Mouse (Mus musculus) forebrain, embryonic 13.5 days (tissue): ENCODE results near the gene Tut4. TPM values are rescaled to one million over a fixed set of nuclear protein-coding genes. Genes with fewer than 3 reads are reported as not detected.

Experiments
- ATAC-seq: fragments of 200-750 bp; cut with Nextera tagmentation; 2 replicates; pipeline ENCODE4 v1.8.0; 2017
- H3K27ac ChIP-seq: fragments of 300-500 bp; sonication (generic); 2 replicates; pipeline ENCODE4 v1.5.1; 2015; ENCODE audit warnings: inconsistent platforms, mild to moderate bottlenecking, moderate library complexity
- H3K27me3 ChIP-seq: fragments of 300-500 bp; sonication (generic); 2 replicates; pipeline ENCODE4 v1.6.1; 2015; ENCODE audit warnings: mild to moderate bottlenecking, inconsistent platforms
- H3K36me3 ChIP-seq: fragments of 300-500 bp; sonication (generic); 2 replicates; pipeline ENCODE4 v1.6.1; 2015; ENCODE audit warnings: mild to moderate bottlenecking, inconsistent platforms; ENCODE audit not compliant: poor library complexity, severe bottlenecking
- H3K4me1 ChIP-seq: fragments of 300-500 bp; sonication (generic); 2 replicates; pipeline ENCODE4 v1.6.1; 2015; ENCODE audit warnings: inconsistent platforms
- H3K4me2 ChIP-seq: fragments of 300-500 bp; sonication (generic); 2 replicates; pipeline ENCODE4 v1.6.1; 2015; ENCODE audit warnings: inconsistent platforms, mild to moderate bottlenecking, moderate library complexity
- H3K4me3 ChIP-seq: fragments of 300-500 bp; sonication (generic); 2 replicates; pipeline ENCODE4 v1.5.1; 2015; ENCODE audit warnings: mild to moderate bottlenecking, inconsistent platforms
- H3K9ac ChIP-seq: fragments of 300-500 bp; sonication (generic); 2 replicates; pipeline ENCODE4 v1.6.1; 2015; ENCODE audit warnings: mild to moderate bottlenecking, inconsistent platforms
- H3K9me3 ChIP-seq: fragments of 300-500 bp; sonication (generic); replicated peaks from 2 replicates; pipeline ENCODE4 v1.6.1; 2016; ENCODE audit warnings: inconsistent platforms
- WGBS: fragments of 180-500 bp; shearing (Covaris S2); methylation state at CpG from one replicate; pipeline ENCODE4 v1.1.7; 2015; 5-methylcytosine and 5-hydroxymethylcytosine counted together
- polyA plus RNA-seq: library from polyadenylated mRNA; unstranded; fragments of >200 nt; fragmentation: Nextera tagmentation; extraction: Ambion mirVana; gene quantifications from 2 replicates; pipeline ENCODE4 v1.2.1, GENCODE M21; 2015

Tut4 gene
- polyA plus RNA-seq, 1 experiment from 2014 or later, result 89.3 TPM

DNA sequence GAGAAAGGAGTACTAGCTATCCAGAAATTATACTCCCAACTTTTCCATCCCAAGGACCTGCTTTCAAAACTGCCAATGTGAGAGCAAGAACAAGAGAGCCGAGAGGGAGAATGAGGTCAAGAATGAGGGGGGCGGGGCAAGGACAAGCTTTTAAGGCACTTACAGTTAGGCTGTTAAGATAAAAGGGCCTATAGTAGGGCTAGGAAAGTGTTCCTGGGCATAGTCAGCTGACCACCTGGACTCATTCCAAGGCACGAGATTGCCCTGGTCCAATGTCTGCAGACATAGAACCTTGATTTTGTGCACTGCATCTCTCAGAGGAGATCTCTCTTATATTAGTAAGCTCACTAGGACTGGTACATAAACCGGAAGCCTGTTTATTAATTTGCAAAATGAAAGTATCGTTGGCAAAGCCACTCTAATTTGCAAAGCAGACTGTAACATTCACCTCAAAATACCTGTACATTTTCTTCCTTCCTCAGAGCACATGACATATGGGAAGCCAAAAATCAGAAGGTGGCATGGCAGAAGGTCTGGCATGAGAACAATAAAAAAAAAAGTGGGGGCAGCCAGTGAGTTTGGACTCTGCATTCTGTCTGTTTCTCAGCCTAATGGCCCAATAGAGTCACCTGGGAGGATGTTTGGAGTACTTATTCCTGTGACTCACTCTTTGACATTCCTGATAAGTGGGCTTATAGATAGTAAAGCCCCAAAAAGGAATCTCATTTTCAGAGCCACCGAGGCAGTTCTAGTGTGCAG, 21.0 kb upstream of the Tut4 start:
- Histone ChIP-seq H3K9ac (no peak overlapping the region), H3K4me2 (no peak overlapping the region), H3K9me3 (no peaks in the 10 kb centered on the region), H3K4me1 (peaks cover 9% of the 10 kb centered on the region), H3K36me3 (no peaks in the 10 kb centered on the region), H3K27ac (no peak overlapping the region), H3K27me3 (no peaks in the 10 kb centered on the region), H3K4me3 (no peak overlapping the region)
- WGBS, result 73% methylated on average over 6 of the region's 6 CpGs
- ATAC-seq, result no peak

DNA sequence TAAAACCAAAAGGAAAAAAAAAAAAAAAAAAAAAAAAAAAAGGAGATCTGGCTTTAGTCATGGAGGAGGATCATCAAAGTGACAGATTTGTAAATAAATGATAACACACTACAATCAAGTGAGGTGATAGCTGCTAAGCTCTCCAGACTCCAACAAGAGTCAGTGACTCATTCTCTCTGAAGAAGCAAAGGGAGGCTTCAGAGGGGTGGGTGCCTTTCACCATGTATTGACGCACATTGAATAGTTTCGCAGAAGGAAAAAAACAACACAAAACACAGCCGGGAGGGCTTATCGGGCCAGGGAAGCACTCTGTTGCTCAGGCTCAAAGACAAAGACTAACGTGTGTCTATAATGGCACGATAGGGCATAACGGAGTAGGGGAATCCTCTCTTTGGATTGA, 11.1 kb upstream of the Tut4 start:
- no peak for ATAC-seq
- WGBS, result 61% methylated on average over 7 of the region's 7 CpGs
- Histone ChIP-seq H3K9ac (no peak overlapping the region), H3K27me3 (no peaks in the 10 kb centered on the region), H3K4me3 (no peak overlapping the region), H3K27ac (no peak overlapping the region), H3K4me2 (no peak overlapping the region), H3K36me3 (no peaks in the 10 kb centered on the region), H3K9me3 (no peaks in the 10 kb centered on the region), H3K4me1 (no peaks in the 10 kb centered on the region)

DNA sequence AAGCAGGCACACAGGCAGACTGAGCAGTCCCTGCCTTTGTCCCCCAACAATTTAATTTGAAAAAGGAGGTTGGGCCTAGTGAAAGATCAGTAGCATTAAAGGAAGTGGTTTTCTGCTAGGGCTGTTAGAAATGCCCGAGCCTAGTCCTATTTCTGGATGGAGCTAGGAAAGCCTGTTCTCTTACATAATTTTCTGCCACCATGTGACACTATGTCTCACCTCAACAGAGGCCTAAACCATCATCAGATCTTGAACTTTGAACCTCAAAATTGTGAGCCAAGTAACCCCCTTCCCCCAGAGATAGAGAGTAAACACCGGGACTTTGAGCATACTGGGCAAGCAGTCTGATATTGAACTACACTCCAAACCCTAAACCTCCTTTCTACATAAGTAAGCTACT, 3.2 kb upstream of the Tut4 start:
- Histone ChIP-seq H3K9me3 (no peaks in the 10 kb centered on the region), H3K4me2 (no peak overlapping the region), H3K4me3 (no peak overlapping the region), H3K4me1 (peaks cover 10% of the 10 kb centered on the region), H3K27ac (no peak overlapping the region), H3K9ac (no peak overlapping the region), H3K27me3 (no peaks in the 10 kb centered on the region), H3K36me3 (no peaks in the 10 kb centered on the region)
- WGBS, result 78% methylated on average over 2 of the region's 2 CpGs
- ATAC-seq, result no peak

DNA sequence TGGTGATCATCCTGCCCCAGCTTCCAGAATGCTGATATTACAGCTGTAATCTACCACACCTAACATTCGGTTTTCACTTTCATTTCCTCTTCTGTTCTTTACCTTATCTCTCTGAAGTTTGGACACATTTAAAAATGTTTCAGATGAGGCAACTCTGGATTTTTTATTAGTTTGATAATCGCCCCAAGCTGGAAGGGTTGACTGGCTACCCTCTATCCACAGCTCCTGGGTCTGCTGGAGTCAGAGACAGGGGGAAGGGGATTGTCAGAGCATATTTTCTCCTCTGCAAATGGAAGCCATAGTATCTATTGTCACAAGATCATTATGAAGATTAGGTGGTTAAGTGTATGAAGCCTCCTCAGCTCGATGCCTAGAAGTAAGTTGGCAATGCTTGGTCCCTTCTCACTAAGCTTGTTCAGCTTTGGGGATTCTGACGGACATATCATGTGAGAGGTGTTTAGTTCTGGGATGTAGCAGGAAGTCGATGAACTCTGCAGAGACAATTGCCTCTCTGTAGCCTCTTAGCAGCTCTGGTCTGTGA, 955 bp upstream of the Tut4 start:
- Histone ChIP-seq H3K27me3 (no peaks in the 10 kb centered on the region), H3K27ac (peak overlapping the region; percentile 98), H3K4me2 (peak overlapping the region; percentile 69), H3K36me3 (peaks cover 10% of the 10 kb centered on the region; the same call in 1 of the 2 replicates), H3K9ac (peak overlapping the region; percentile 99), H3K9me3 (no peaks in the 10 kb centered on the region; the same call in 1 of the 2 replicates), H3K4me1 (peaks cover 13% of the 10 kb centered on the region), H3K4me3 (peak overlapping the region; percentile 100)
- ATAC-seq, result no peak
- 35% methylated on average over 5 of the region's 5 CpGs for WGBS

DNA sequence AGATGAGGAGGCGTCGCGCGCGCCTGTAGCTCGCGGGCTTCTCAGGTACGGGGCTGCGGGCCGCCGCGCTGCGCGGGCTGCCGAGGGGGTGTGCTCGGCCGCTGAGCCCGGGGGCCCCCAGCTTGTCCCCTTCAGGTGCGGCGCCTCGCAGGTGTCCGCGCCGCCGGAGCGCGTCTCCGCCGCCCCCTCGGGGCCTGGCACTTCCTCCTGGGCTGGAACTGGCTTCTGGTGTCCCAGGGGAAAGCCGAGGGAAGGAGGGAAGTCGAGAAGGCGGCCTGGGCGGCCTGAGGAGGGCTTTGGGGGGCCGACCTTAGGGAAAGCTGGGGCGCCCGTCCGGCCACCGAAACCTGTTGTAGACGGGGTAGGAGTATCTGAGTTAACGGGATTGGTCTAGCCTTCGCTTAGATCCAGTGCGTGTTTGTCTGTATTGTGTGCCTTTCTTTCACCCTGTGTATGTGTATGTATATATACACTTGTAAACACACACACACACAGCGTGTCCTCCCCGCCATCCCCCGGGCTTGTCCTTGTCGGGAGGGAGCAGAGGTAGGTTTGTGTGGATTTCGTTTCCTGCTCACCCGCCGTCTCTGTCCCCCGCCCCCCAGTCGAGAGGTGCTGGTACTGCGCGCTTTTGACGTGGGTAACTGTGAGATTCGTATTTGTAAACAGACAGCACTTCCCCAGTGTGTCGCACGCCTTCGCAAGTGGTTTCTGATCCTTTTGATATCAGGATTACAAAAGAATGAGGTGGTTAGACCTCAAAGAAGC, 1.1 kb downstream of the Tut4 start:
- Histone ChIP-seq H3K4me3 (peak overlapping the region; percentile 100), H3K27me3 (no peaks in the 10 kb centered on the region), H3K4me2 (peak overlapping the region; percentile 69), H3K9me3 (no peaks in the 10 kb centered on the region; the same call in 1 of the 2 replicates), H3K27ac (peak overlapping the region; percentile 98), H3K36me3 (peaks cover 10% of the 10 kb centered on the region; the same call in 1 of the 2 replicates), H3K9ac (peak overlapping the region; percentile 99), H3K4me1 (peaks cover 13% of the 10 kb centered on the region)
- WGBS, result 0% methylated on average over 31 of the region's 59 CpGs
- peak; percentile 74 for ATAC-seq

DNA sequence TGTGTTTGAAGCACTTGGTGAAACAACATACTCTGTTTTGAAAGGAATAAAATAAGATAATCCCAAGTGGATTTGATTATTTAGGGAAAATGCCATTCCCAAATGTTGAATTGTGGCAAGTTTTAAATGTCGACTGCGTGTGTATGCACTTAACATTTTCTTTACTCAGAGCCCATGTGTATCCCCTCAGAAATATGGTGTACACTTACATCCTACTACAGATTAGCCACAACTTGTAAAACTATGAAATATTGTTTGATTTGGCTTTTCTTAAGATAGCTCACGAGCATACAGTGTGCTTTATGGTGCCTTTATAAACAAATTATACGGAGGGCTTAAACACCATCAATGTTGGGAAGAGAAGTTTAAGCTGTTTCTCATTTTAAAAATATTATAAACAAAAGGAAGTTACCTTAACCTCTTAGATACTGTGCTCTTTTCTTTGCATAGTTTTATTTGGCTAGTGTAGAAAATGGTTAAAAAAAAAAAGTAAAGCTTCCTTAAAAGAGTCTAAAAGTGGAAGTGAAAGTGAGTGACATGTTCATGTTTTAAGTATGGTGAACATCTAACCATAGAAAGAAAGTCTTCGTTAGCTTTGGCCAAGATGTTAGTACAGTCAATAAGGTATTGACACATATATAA, 2.2 kb downstream of the Tut4 start:
- Histone ChIP-seq H3K4me2 (peak overlapping the region; percentile 69), H3K27ac (no peak overlapping the region), H3K4me3 (peak overlapping the region; percentile 100), H3K9me3 (no peaks in the 10 kb centered on the region; the same call in 1 of the 2 replicates), H3K27me3 (no peaks in the 10 kb centered on the region), H3K36me3 (peaks cover 10% of the 10 kb centered on the region; the same call in 1 of the 2 replicates), H3K4me1 (peaks cover 13% of the 10 kb centered on the region), H3K9ac (peak overlapping the region; percentile 99)
- no peak for ATAC-seq
- 75% methylated on average over 5 of the region's 5 CpGs for WGBS

DNA sequence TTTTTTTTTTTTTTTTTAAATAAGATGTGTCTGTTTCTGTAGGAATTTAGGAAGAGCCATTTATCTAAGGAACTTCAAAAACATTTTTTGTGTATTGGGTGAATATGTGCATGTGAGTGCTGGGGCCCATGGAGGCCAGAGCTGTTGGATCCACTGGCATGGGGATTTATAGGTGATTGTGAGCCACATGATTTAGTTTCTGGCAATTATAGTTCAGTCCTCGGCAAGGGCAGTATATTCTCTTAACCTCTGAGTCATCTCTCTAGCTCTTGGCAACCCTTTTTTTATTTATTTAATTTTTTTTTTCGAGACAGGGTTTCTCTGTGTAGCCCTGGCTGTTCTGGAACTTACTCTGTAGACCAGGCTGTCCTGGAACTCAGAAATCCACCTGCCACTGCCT, 14.4 kb downstream of the Tut4 start:
- Histone ChIP-seq H3K27me3 (no peaks in the 10 kb centered on the region), H3K4me3 (no peak overlapping the region), H3K9me3 (no peaks in the 10 kb centered on the region), H3K9ac (no peak overlapping the region), H3K36me3 (0 out of 2 replicates have a peak, but pooled peaks cover 4% of the 10 kb centered on the region), H3K27ac (no peak overlapping the region), H3K4me1 (no peaks in the 10 kb centered on the region), H3K4me2 (no peak overlapping the region)
- 96% methylated on average over 2 of the region's 2 CpGs for WGBS
- ATAC-seq, result no peak

DNA sequence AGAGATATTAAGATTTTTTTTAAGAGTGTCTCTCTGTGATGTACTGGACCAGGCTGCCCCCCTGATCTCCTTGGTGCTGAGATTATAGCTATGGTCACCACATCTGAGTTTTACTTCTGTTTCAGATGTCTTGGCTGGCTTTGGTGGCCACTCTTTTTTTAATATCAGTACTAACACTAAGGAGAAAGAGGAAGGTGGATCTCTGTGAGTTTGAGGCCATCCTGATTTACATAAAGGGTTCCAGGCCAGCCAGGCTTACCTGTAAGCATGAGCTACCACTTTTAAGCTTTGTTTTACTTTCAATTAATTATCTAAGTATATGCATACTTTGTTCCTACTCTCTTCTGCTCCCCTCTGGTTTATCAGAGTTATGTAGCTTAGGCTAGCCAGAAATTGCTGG, 23.6 kb downstream of the Tut4 start:
- Histone ChIP-seq H3K27me3 (no peaks in the 10 kb centered on the region), H3K4me1 (no peaks in the 10 kb centered on the region), H3K4me3 (no peak overlapping the region), H3K9ac (no peak overlapping the region), H3K9me3 (no peaks in the 10 kb centered on the region), H3K27ac (no peak overlapping the region), H3K4me2 (no peak overlapping the region), H3K36me3 (peaks cover 45% of the 10 kb centered on the region)
- no peak for ATAC-seq

DNA sequence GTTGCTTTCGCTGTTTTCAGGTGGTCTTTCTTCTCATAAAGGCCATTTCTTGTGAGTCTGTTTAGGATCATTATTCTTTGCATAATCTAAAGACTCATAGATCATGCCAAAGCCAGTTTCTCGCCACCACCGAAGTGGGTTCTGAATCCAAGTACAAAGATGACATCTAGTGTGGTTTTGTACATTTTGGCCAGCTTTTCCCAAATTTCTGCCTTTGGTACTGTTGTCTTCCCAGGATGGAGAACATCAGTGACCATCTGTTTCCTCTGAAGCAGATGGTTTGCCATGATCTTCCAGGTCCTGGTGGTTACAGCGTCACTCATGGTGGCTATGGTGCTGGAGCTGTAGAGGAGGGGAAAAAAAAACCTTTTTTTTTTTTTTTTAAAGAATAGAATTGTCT, 25.0 kb downstream of the Tut4 start:
- no peak for ATAC-seq
- no peaks in the 10 kb centered on the region for H3K27me3 ChIP-seq
- peaks cover 43% of the 10 kb centered on the region for H3K36me3 ChIP-seq

DNA sequence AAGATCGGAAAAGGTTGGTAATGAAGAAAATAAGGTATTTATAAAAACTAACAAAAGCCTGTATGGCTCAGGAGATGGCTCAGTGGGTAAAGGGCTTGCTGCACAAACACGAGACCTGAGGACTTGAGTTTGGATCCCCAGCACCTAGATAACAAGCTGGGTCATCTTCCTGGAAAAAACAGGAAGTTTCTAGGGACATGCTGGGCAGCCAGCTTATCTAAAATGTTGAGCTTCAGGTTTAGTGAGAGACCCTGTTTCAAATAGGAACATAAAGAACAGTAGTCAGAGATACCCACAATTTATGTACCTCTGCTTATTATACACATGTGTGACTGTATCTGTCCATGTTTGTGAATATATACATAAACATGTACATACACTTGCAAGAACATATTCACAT, 43.8 kb downstream of the Tut4 start:
- Histone ChIP-seq H3K4me2 (no peak overlapping the region), H3K27me3 (no peaks in the 10 kb centered on the region), H3K9ac (no peak overlapping the region), H3K4me1 (no peaks in the 10 kb centered on the region), H3K27ac (no peak overlapping the region), H3K36me3 (peaks cover 50% of the 10 kb centered on the region), H3K4me3 (no peak overlapping the region), H3K9me3 (no peaks in the 10 kb centered on the region)
- WGBS, result 96% methylated on average over 2 of the region's 2 CpGs
- no peak for ATAC-seq

More for the DNA sequence above, 25.0 kb downstream of the Tut4 start:
- H3K9me3 ChIP-seq, result no peaks in the 10 kb centered on the region
- no peaks in the 10 kb centered on the region for H3K4me1 ChIP-seq
- H3K4me3 ChIP-seq, result no peak overlapping the region
- H3K4me2 ChIP-seq, result no peak overlapping the region
- H3K9ac ChIP-seq, result no peak overlapping the region
- H3K27ac ChIP-seq, result no peak overlapping the region
- WGBS, result 87% methylated on average over 4 of the region's 4 CpGs

DNA sequence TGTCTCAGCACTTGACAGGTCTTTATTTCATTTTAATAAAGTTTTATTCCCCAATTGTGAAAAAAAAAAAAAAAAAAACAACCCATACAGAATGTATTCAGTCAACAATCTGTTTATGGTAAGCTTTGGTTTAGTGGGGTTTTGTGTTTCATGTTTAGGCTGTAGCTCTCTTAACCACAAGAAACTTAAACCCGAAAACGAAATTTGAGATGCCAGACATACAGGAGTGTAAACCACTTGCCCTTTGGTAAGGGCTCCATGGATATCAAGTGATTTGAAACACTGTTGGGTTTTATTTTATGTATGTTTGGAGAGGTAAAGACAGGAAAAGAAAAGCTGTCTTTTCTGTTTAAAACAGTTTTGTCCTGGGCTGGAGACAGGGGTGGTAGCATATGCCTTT, 80.5 kb downstream of the Tut4 start:
- no peaks in the 10 kb centered on the region for H3K27me3 ChIP-seq
- H3K27ac ChIP-seq, result no peak overlapping the region
- peaks cover 10% of the 10 kb centered on the region for H3K36me3 ChIP-seq
- H3K9me3 ChIP-seq, result no peaks in the 10 kb centered on the region
- no peak overlapping the region for H3K4me3 ChIP-seq
- H3K4me2 ChIP-seq, result no peak overlapping the region
- H3K4me1 ChIP-seq, result no peaks in the 10 kb centered on the region
- H3K9ac ChIP-seq, result no peak overlapping the region
- ATAC-seq, result no peak
- WGBS, result 96% methylated on average over 2 of the region's 2 CpGs

DNA sequence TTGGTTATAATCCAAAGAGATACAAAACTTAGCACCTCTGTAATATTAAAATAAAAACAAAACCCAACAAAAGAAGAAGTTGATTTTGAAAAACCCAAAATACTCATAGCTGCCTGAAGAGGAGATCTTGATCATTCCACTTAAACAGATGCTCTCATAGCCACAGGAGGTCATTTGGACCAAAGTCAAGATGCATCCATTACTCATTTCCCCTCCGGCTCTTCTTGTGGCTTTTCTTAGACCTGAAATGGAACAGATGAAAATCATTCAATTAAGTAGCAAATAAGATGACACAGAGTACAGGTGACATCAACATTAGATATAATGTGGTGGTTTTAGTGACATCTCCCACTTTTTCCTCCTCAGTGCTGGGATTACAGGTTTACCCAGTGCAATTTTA, 105.8 kb downstream of the Tut4 start:
- no peak for ATAC-seq
- H3K4me2 ChIP-seq, result no peak overlapping the region
- H3K4me3 ChIP-seq, result no peak overlapping the region
- no peak overlapping the region for H3K9ac ChIP-seq
- no peak overlapping the region for H3K27ac ChIP-seq
- no peaks in the 10 kb centered on the region for H3K27me3 ChIP-seq
- 86% methylated on average over 1 of the region's 1 CpGs for WGBS
- H3K9me3 ChIP-seq, result no peaks in the 10 kb centered on the region
- H3K4me1 ChIP-seq, result no peaks in the 10 kb centered on the region
- peaks cover 86% of the 10 kb centered on the region for H3K36me3 ChIP-seq
